ENCODE assay signal across 8 mouse cellular contexts in genomic region chr3:105704031-105705008, GRCm38 (mm10). TPM values are rescaled to one million over a fixed set of nuclear protein-coding genes. Genes with fewer than 3 reads are reported as not detected.
DNase-seq lines count a peak whose midpoint lies in the region; ATAC-seq and TF ChIP-seq lines count a peak whose summit lies in the region.

Gene Inka2, plus strand, starts transcription at chr3:105704599.

- intact Hi-C loops in gastrocnemius, postnatal 36 days (cut with DNase I): no loop called here

- H3K4me1 ChIP-seq in intestine, embryonic 15.5 days (replicated peaks): peaks cover 10% of the 10 kb centered on the region; the same call in 1 of the 2 replicates
- peaks cover 36% of the 10 kb centered on the region for H3K4me1 ChIP-seq in limb, embryonic 10.5 days
- H3K4me1 ChIP-seq in midbrain, embryonic 12.5 days: peaks cover 22% of the 10 kb centered on the region
- peaks cover 5% of the 10 kb centered on the region; the same call in 1 of the 2 replicates for H3K4me1 ChIP-seq in small intestine, adult 2 months (ENCODE audit: control insufficient read depth, insufficient read depth, insufficient read length, low read length)

- H3K9ac ChIP-seq in intestine, embryonic 15.5 days: peak within 1 kb of the TSS; percentile 68
- H3K9ac ChIP-seq in midbrain, embryonic 12.5 days (replicated peaks): peak within 1 kb of the TSS; percentile 63

- H3K9me3 ChIP-seq in intestine, embryonic 15.5 days: no peaks in the 10 kb centered on the region
- H3K9me3 ChIP-seq in limb, embryonic 10.5 days (replicated peaks): no peaks in the 10 kb centered on the region
- no peaks in the 10 kb centered on the region for H3K9me3 ChIP-seq in midbrain, embryonic 12.5 days

- H3K4me3 ChIP-seq in intestine, embryonic 15.5 days (replicated peaks): peak within 1 kb of the TSS; percentile 56
- H3K4me3 ChIP-seq in limb, embryonic 10.5 days: peak within 1 kb of the TSS; percentile 66
- H3K4me3 ChIP-seq in midbrain, embryonic 12.5 days: peak within 1 kb of the TSS; percentile 48
- H3K4me3 ChIP-seq in small intestine, adult 2 months (ENCODE audit: low read depth, low read length): peak within 1 kb of the TSS; percentile 71

- peak; percentile 98 for ATAC-seq in intestine, embryonic 15.5 days
- ATAC-seq in midbrain, embryonic 12.5 days (ENCODE audit: low FRiP score, low read depth): peak; percentile 97

- peaks cover 7% of the 10 kb centered on the region for H3K27me3 ChIP-seq in intestine, embryonic 15.5 days (replicated peaks)
- H3K27me3 ChIP-seq in limb, embryonic 10.5 days (ENCODE audit: low read depth, poor library complexity, severe bottlenecking): peaks cover 58% of the 10 kb centered on the region
- peaks cover 56% of the 10 kb centered on the region for H3K27me3 ChIP-seq in midbrain, embryonic 12.5 days
- peaks cover 6% of the 10 kb centered on the region; the same call in 1 of the 2 replicates for H3K27me3 ChIP-seq in small intestine, adult 2 months (ENCODE audit: control insufficient read depth, insufficient read depth, low read length)

- peak within 1 kb of the TSS; percentile 99 for H3K4me2 ChIP-seq in intestine, embryonic 15.5 days (replicated peaks)
- peak within 1 kb of the TSS; percentile 86 for H3K4me2 ChIP-seq in midbrain, embryonic 12.5 days (replicated peaks)

- peak; percentile 82 for DNase-seq in layer of hippocampus, adult 11-12 months (ENCODE audit: low spot score)
- DNase-seq in layer of hippocampus, adult 9-10 months (ENCODE audit: low spot score): no peak
- DNase-seq in embryo, embryonic 11 days: peak; percentile 93
- DNase-seq in gastrocnemius, postnatal 36 days: peak; percentile 66 to 75
- DNase-seq in limb, embryonic 10.5 days (ENCODE audit: low spot score): peak; percentile 78

- peak within 1 kb of the TSS; percentile 58; the same call in 1 of the 2 replicates for H3K27ac ChIP-seq in intestine, embryonic 15.5 days
- peak within 1 kb of the TSS; percentile 68 for H3K27ac ChIP-seq in limb, embryonic 10.5 days
- H3K27ac ChIP-seq in midbrain, embryonic 12.5 days (replicated peaks): no peak within 1 kb of the TSS
- H3K27ac ChIP-seq in small intestine, adult 2 months (ENCODE audit: insufficient read depth, low read depth, low read length): peak within 1 kb of the TSS; percentile 21; the same call in 1 of the 2 replicates

- no peaks in the 10 kb centered on the region for H3K36me3 ChIP-seq in intestine, embryonic 15.5 days
- no peaks in the 10 kb centered on the region for H3K36me3 ChIP-seq in limb, embryonic 10.5 days
- H3K36me3 ChIP-seq in midbrain, embryonic 12.5 days: no peaks in the 10 kb centered on the region
- H3K36me3 ChIP-seq in small intestine, adult 2 months (ENCODE audit: control insufficient read depth, insufficient read depth, low read length): no peaks in the 10 kb centered on the region

- WGBS in intestine, embryonic 15.5 days: 7% methylated on average over 37 of the region's 43 CpGs
- 2% methylated on average over 40 of the region's 43 CpGs for whole genome bisulfite sequencing in limb, embryonic 10.5 days
- 2% methylated on average over 38 of the region's 43 CpGs for WGBS in midbrain, embryonic 12.5 days
- WGBS in small intestine, adult 2 months: 13% methylated on average over 40 of the region's 43 CpGs

- TF ChIP-seq POLR2A in small intestine, adult 2 months (IDR thresholded peaks at IDR 0.05; ENCODE audit: low read depth, low read length): 0 out of 2 replicates have a peak, but pooled peaks have one; percentile 27

- TF ChIP-seq CTCF in small intestine, adult 2 months (IDR thresholded peaks at IDR 0.05; ENCODE audit: extremely low read depth, insufficient read length, insufficient replicate concordance, low read depth, low read length): no peak

RNA-seq across cellular contexts. Expression of gene Inka2, which starts in this region (rescaled TPM):
- 1 to 10 TPM; 3.3 to 4.0 TPM for total RNA-seq in gastrocnemius, postnatal 36 days (2021)
- polyA plus RNA-seq in intestine, embryonic 15.5 days (2015; fragmentation: Nextera tagmentation; extraction: Ambion mirVana): 1.7 and 2.2 TPM in 2 replicates
- polyA plus RNA-seq in limb, embryonic 10.5 days (2016; fragmentation: Nextera tagmentation; extraction: Ambion mirVana): 0.33 and 0.50 TPM in 2 replicates
- polyA plus RNA-seq in midbrain, embryonic 12.5 days (2016; fragmentation: Nextera tagmentation; extraction: Ambion mirVana): 1.3 and 1.5 TPM in 2 replicates
- 0.80 and 0.91 TPM in 2 replicates for polyA plus RNA-seq in small intestine, adult 2 months (2012; rRNA removed)

Comparison
In these comparisons a context has a peak if more than half of its experiments do, and no peak if none do; other contexts are left out.
1. Peak in DNase-seq, H3K4me3 ChIP-seq and H3K27ac ChIP-seq in limb, embryonic 10.5 days; RNA of the gene not detected or under 1 TPM.